Mouse (Mus musculus) heart, embryonic 10.5 days (tissue): ENCODE measurements at regions not wholly inside any gene's neighbourhood (a gene's known extent, or its start where the extent isn't known, plus 50 kb on each side); places are given as distances from the start of the nearest gene placed in this dataset.

ENCODE experiments used
- DNase-seq: peaks from one replicate; pipeline ENCODE4 v3.0.0-alpha.2; 2017; ENCODE audit warnings: low spot score
- H3K27ac ChIP-seq: fragments of 300-500 bp; sonication (generic); 2 replicates; pipeline ENCODE4 v1.5.1; 2016; ENCODE audit warnings: mild to moderate bottlenecking
- H3K27me3 ChIP-seq: fragments of 300-500 bp; sonication (generic); 2 replicates; pipeline ENCODE4 v1.6.1; 2016; ENCODE audit warnings: mild to moderate bottlenecking; ENCODE audit not compliant: poor library complexity, insufficient read depth, severe bottlenecking
- H3K36me3 ChIP-seq: fragments of 300-500 bp; sonication (generic); 2 replicates; pipeline ENCODE4 v1.6.1; 2016; ENCODE audit warnings: mild to moderate bottlenecking, moderate library complexity
- H3K4me1 ChIP-seq: fragments of 300-500 bp; sonication (generic); 2 replicates; pipeline ENCODE4 v1.6.1; 2016; ENCODE audit warnings: mild to moderate bottlenecking
- H3K4me3 ChIP-seq: fragments of 300-500 bp; sonication (generic); 2 replicates; pipeline ENCODE4 v1.5.1; 2016; ENCODE audit warnings: mild to moderate bottlenecking, moderate library complexity
- H3K9me3 ChIP-seq: fragments of 300-500 bp; sonication (generic); 2 replicates; pipeline ENCODE4 v1.6.1; 2016; ENCODE audit warnings: mild to moderate bottlenecking, moderate library complexity
- WGBS: fragments of 180-500 bp; shearing (Covaris S2); methylation state at CpG from one replicate; pipeline ENCODE4 v1.1.7; 2016; 5-methylcytosine and 5-hydroxymethylcytosine counted together

DNA sequence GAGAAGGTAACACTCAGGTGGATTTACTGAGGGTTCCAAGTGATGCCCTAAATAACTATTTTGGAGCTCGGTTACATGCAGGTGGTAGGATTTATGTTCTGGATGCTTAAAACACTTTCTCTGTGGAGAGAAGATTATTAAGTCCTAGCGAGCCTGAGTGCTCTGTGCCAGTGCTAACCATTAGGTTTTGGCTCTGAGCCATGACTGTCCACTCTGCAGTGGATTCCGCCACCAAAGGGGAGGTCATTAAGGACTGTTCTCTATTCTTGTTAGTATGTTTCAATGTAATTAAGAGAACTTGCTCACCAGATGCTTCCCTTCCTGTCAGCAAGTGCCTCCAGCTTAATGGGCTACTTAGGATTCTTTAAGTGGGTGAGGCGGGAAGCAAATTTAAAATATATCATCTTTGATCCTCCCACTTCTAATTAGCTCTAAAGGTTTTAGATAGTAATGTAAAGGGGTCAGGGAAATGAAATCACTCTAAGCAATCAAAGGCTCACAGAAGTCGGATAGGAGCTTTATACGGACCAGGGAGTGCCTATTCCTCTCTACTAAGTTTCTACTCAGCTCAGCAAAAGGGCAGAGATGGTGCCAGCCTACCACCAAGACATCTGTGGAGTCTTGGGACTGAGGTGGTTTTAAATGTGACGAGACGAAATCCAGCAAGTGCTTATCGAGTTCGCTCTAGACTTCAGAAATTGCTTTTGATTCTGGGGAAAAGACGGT, 301.6 kb upstream of the Gm15217 start:
- no peak for DNase-seq
- H3K4me1 ChIP-seq, result 0 out of 2 replicates have a peak, but pooled peaks cover 3% of the 10 kb centered on the region

DNA sequence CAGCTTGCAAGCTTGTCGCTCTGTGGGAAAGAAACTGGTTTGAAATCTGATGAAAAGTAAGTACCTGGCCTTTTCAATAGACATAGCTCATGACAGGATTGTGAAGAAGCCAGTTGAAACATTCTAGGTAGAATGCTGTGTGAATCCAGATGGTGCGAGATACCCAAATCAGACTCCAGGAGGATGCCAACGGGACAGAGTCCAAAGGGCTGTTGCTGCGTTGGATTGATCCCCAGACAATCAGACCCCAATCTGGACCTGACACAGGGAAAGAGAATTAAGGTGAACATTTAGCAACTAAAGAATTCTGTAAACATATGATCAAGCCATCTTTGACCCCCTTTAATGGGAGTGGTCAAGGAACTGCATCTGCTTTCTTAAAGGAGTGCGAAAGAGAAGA, 296.6 kb upstream of the Gm15217 start:
- 84% methylated on average over 5 of the region's 5 CpGs for WGBS
- H3K27me3 ChIP-seq, result no peaks in the 10 kb centered on the region
- H3K36me3 ChIP-seq, result no peaks in the 10 kb centered on the region
- H3K27ac ChIP-seq, result no peak overlapping the region
- DNase-seq, result no peak
- peaks cover 7% of the 10 kb centered on the region; the same call in 1 of the 2 replicates for H3K4me1 ChIP-seq
- no peaks in the 10 kb centered on the region for H3K9me3 ChIP-seq
- H3K4me3 ChIP-seq, result no peak overlapping the region

More for the DNA sequence above, 301.6 kb upstream of the Gm15217 start:
- H3K4me3 ChIP-seq, result no peak overlapping the region
- WGBS, result 81% methylated on average over 11 of the region's 11 CpGs
- H3K27me3 ChIP-seq, result no peaks in the 10 kb centered on the region
- H3K9me3 ChIP-seq, result no peaks in the 10 kb centered on the region
- H3K27ac ChIP-seq, result no peak overlapping the region
- no peaks in the 10 kb centered on the region for H3K36me3 ChIP-seq

DNA sequence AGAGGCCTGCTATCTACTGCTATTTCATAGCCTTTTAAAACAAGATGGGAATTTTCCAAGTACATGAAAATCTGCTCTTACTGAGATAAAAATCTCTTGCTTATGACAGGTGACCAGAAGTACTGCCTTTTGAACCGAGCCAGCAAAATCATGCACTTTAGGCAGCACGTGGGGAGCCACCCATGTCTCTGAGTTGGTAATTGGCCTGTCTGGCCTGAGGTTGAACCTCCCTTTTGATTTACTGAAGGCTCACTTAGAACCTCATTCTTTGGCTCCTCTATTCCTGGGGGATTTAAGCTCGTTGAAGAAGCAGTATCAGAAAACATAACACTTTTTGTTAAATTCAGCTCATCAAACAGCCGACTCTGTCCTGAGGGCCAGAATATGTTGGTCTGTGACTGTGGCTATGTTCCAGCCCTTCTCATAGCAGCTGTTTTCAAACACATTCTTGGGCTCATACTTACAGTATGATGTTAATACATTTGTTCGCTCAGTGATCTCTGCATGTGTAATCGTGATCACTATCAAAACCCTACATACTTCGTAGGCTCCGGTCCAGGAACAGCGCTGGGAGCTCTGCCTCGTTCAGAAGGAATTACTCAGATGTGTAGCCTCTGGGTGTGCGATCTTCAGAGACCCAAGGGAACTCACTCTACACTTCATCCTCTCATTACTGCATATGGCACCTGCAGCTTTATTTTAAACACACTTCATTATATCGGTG, 290.1 kb upstream of the Gm15217 start:
- H3K4me3 ChIP-seq, result no peak overlapping the region
- H3K27ac ChIP-seq, result no peak overlapping the region
- 82% methylated on average over 12 of the region's 12 CpGs for WGBS
- DNase-seq, result no peak
- H3K4me1 ChIP-seq, result peaks cover 7% of the 10 kb centered on the region; the same call in 1 of the 2 replicates
- no peaks in the 10 kb centered on the region for H3K36me3 ChIP-seq
- no peaks in the 10 kb centered on the region for H3K27me3 ChIP-seq
- no peaks in the 10 kb centered on the region for H3K9me3 ChIP-seq

DNA sequence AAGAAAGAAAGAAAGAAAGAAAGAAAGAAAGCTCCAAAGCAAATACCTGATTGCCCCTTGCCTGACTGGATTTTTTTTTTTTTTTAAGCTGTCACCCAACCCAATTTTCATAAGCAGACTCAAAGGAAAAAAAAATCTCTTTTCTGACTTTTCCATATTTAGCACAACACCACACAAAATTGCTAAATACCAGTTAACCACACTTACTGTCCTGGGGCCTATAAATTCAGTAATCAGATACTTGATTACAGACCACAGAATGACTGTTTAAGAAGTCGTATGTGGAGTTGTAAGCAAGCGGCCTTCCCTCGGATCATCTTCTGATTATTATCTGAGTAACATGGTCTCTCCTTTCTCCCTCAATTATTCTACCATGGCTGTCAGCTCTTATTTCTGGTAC, 263.3 kb upstream of the Gm15217 start:
- Histone ChIP-seq H3K4me1 (no peaks in the 10 kb centered on the region), H3K36me3 (no peaks in the 10 kb centered on the region), H3K27ac (no peak overlapping the region), H3K27me3 (no peaks in the 10 kb centered on the region), H3K4me3 (no peak overlapping the region), H3K9me3 (no peaks in the 10 kb centered on the region)
- no peak for DNase-seq
- WGBS, result 78% methylated on average over 3 of the region's 3 CpGs

DNA sequence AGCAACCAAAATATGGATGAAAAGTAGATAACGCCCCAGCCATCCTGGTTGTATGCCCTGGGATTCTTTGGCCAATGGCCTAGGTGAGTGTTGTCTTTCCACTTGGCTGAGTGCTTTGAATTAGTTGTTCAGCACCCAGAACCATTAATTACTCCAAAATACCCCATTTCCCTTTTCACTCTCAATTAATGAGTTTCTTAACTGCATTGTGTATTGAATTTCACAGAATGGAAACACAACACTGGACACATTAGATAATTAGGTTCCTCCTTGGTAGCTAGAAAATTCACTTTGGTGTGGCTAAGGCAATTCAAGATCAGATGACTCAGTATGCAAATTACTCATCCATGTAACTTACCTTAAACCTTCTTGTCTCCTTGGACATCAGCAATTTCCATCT, 252.7 kb upstream of the Gm15217 start:
- Histone ChIP-seq H3K9me3 (no peaks in the 10 kb centered on the region), H3K36me3 (no peaks in the 10 kb centered on the region), H3K27ac (no peak overlapping the region), H3K4me3 (no peak overlapping the region), H3K4me1 (no peaks in the 10 kb centered on the region), H3K27me3 (no peaks in the 10 kb centered on the region)
- DNase-seq, result no peak
- WGBS, result 85% methylated on average over 1 of the region's 1 CpGs

DNA sequence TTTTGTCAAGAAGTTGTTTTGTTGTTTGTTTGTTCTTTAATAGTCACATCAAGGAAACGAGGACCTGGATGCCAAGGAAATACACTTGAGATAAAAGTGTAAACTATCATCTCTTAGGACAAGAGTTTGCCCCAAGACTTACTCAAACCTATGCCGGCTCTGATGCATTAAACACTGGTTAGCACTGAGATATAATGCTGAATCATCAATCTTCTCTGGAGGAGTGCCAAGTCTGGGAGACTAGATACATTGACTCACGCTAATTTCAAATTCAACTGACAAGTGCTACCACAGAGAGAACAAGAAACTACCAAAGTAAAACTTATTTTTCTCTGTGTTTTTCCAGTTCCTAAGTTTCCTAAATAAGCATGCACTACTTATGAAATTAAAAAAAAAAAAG, 249.5 kb upstream of the Gm15217 start:
- Histone ChIP-seq H3K9me3 (no peaks in the 10 kb centered on the region), H3K4me1 (no peaks in the 10 kb centered on the region), H3K27me3 (no peaks in the 10 kb centered on the region), H3K4me3 (no peak overlapping the region), H3K36me3 (no peaks in the 10 kb centered on the region), H3K27ac (no peak overlapping the region)
- DNase-seq, result no peak
- 77% methylated on average over 3 of the region's 3 CpGs for WGBS

DNA sequence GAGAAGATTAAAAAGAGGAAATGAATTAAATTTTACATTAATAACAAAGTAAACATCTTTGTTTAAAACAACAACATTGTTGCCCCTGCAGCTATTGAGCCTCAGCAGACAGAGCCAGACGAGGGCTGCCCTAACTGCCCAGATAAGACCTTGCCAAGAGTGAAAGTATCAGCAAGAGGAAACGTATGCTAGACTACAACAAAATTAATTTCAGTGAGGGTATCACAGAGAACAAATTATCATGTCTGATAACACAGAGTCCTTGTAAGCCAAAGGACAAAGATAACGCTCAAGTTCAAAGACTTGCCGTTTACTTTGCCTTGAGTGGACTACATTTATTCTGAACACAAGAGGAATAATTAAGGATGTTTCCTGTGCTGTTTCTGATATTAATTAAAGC, 235.0 kb upstream of the Gm15217 start:
- no peak for DNase-seq
- Histone ChIP-seq H3K36me3 (no peaks in the 10 kb centered on the region), H3K4me3 (no peak overlapping the region), H3K27ac (peak overlapping the region; percentile 29; the same call in 1 of the 2 replicates), H3K9me3 (no peaks in the 10 kb centered on the region), H3K4me1 (peaks cover 11% of the 10 kb centered on the region), H3K27me3 (0 out of 2 replicates have a peak, but pooled peaks cover 3% of the 10 kb centered on the region)
- WGBS, result 18% methylated on average over 4 of the region's 4 CpGs

DNA sequence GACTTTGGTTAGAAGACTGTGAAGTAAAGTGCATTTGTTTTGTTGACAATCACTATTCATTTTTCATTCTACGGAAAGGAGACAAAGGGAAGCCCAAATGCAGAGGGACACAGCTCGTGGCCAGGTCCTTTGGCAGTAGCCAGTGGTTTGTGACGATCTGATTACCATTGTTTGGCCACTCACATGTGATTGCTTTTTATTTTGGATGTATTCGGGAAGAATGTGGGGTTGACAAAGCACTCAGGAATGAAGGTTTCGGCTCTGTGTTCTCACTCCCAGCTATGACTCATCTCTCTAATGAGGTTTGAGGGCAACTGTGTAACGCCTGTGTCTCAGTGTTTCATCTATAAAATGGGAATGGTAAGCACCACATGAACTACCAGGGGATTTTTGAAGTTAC, 234.5 kb upstream of the Gm15217 start:
- WGBS, result 40% methylated on average over 6 of the region's 6 CpGs
- Histone ChIP-seq H3K36me3 (no peaks in the 10 kb centered on the region), H3K4me1 (peaks cover 11% of the 10 kb centered on the region), H3K27me3 (0 out of 2 replicates have a peak, but pooled peaks cover 3% of the 10 kb centered on the region), H3K9me3 (no peaks in the 10 kb centered on the region), H3K27ac (peak overlapping the region; percentile 29; the same call in 1 of the 2 replicates), H3K4me3 (no peak overlapping the region)
- DNase-seq, result no peak

DNA sequence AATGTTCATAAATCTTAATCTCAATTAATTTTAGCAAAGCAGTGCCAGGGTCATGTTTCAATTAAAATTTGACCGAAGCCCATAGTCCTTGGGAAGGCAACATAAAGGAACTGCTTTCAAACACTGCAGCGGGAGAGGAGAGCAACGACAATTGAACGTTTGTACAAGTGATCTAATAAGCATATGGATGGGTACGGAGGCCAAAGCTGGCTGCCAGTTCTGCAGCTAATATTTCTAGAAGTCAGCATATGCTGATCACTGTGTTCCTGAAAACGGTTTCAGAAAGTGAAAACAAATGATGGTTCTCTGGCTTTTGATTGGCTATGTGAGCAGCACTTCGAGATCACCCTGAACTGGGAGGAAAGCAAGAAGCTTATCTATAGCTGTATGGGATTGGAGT, 233.6 kb upstream of the Gm15217 start:
- no peak for DNase-seq
- no peaks in the 10 kb centered on the region for H3K9me3 ChIP-seq
- 0 out of 2 replicates have a peak, but pooled peaks cover 3% of the 10 kb centered on the region for H3K27me3 ChIP-seq
- H3K27ac ChIP-seq, result no peak overlapping the region
- peaks cover 11% of the 10 kb centered on the region for H3K4me1 ChIP-seq
- no peaks in the 10 kb centered on the region for H3K36me3 ChIP-seq
- WGBS, result 72% methylated on average over 7 of the region's 7 CpGs
- no peak overlapping the region for H3K4me3 ChIP-seq

DNA sequence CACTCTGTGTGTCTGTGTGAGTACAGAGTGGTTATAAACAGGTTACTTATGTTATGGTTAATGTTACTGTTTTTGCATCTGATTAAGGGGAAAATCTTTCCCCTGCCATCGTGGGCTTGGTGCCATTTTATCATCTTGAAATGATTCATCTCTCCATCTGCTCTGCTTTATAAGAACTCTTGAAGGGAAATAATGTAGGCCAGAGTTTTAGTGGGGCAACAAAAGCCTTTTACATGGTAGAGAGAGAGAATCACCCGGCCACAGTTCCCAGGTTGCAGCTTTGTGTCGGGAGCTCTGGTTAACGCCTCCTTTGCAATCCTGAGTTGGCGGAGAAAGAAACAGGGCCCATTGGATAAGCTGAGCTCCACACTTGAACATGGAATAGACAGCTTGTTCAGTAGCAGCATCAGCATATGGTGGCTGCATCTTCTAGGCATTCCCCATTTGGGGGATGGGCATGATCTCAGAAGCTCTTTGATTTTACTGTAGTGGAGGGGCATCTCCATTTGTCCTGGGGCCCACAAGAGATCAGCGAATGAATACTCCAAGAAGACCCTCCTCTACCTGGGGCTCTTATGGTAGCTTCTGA, 230.0 kb upstream of the Gm15217 start:
- WGBS, result 80% methylated on average over 6 of the region's 6 CpGs
- DNase-seq, result no peak
- H3K27me3 ChIP-seq, result 0 out of 2 replicates have a peak, but pooled peaks cover 3% of the 10 kb centered on the region
- H3K9me3 ChIP-seq, result no peaks in the 10 kb centered on the region
- H3K4me3 ChIP-seq, result no peak overlapping the region
- H3K36me3 ChIP-seq, result no peaks in the 10 kb centered on the region
- H3K4me1 ChIP-seq, result peaks cover 7% of the 10 kb centered on the region
- H3K27ac ChIP-seq, result no peak overlapping the region

DNA sequence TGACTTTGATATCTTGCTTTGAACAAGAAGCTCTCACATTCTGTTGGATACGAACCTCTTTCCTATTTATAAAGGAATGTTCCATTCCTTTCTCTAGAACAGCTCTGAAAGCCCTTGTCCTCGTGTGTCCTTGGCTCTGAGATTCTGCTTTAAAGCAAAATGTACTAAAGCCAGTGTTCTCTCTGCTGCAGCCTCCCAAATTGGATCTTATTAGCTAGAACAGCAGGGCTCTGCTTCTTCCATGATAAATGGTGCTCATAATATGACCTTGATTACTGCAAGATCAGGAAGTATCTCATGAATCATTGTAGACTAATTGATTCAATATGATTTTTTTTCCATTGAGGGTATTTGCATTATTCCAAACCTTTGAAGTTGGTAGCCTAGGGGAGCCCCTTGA, 220.5 kb upstream of the Gm15217 start:
- H3K27ac ChIP-seq, result no peak overlapping the region
- H3K36me3 ChIP-seq, result no peaks in the 10 kb centered on the region
- WGBS, result 49% methylated on average over 2 of the region's 2 CpGs
- H3K4me1 ChIP-seq, result no peaks in the 10 kb centered on the region
- no peaks in the 10 kb centered on the region for H3K9me3 ChIP-seq
- H3K27me3 ChIP-seq, result no peaks in the 10 kb centered on the region
- no peak overlapping the region for H3K4me3 ChIP-seq
- no peak for DNase-seq

DNA sequence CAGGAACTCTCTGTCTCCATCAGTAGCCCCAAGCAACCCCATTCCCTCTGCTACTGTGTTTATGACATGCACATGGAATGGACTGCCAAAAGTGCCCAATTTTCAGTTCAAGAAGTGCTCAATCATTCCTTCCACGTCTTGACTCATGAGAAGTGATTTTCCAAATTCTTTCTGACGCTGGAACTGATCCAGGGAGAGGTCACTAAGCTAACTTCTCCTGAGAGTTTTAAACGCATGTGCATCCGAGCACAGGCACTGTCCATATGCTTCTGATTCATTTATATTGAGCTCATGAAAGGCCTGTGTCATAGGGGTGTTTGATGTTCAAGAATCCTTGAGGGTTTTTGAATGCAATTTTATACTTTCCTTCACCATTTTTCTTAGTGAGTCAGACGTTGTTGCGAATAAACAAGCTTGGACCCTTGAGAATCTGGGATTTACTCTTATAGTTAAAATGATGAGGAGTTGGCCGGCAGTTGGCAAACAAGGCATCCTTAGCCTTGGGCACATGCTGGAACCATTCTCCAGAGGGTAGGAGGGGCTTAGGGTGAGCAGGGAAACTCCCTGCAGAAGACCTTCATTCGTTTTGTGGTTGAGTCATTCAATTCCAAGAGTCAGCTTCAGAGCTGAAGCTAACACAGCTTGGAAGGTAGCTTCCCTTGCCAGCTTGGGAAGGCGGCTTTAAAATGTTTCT, 206.9 kb upstream of the Gm15217 start:
- no peaks in the 10 kb centered on the region for H3K27me3 ChIP-seq
- no peaks in the 10 kb centered on the region for H3K4me1 ChIP-seq
- DNase-seq, result no peak
- WGBS, result 76% methylated on average over 9 of the region's 9 CpGs
- no peak overlapping the region for H3K27ac ChIP-seq
- no peaks in the 10 kb centered on the region for H3K36me3 ChIP-seq
- no peak overlapping the region for H3K4me3 ChIP-seq
- no peaks in the 10 kb centered on the region for H3K9me3 ChIP-seq
